Mouse (Mus musculus): ENCODE measurements around the gene Capsl. TPM values are rescaled to one million over a fixed set of nuclear protein-coding genes. Genes with fewer than 3 reads are reported as not detected.

Capsl gene
- total RNA-seq (2021) (not detected), polyA plus RNA-seq (2012; rRNA removed) (not detected in 2 replicates)
- long read RNA-seq, result 0 reads

GRCm38 (mm10) chr15:9435534-9436180, at the start of gene Capsl:
Gene Capsl (plus strand): TSS chr15:9436028.
- DNase-seq, result peak; percentile 25

- no peak for DNase-seq
Measured at GRCm38 (mm10) chr15:9409475-9409874, 26.4 kb upstream of the Capsl start.

GRCm38 (mm10) chr15:9421163-9421562, 14.7 kb upstream of the Capsl start:
- DNase-seq, result no peak

- DNase-seq, result no peak
Measured at GRCm38 (mm10) chr15:9427849-9428248, 8.0 kb upstream of the Capsl start.

GRCm38 (mm10) chr15:9429843-9430242, 6.0 kb upstream of the Capsl start:
- no peak for DNase-seq

GRCm38 (mm10) chr15:9451999-9452398, 16.2 kb downstream of the Capsl start:
- DNase-seq, result no peak

GRCm38 (mm10) chr15:9452842-9453241, 17.0 kb downstream of the Capsl start:
- no peak for DNase-seq

GRCm38 (mm10) chr15:9454198-9454597, 18.4 kb downstream of the Capsl start:
- peak; percentile 9 for DNase-seq

GRCm38 (mm10) chr15:9455241-9455640, 19.4 kb downstream of the Capsl start:
- DNase-seq, result peak; percentile 53

- DNase-seq, result no peak
Measured at GRCm38 (mm10) chr15:9463521-9464027, 27.7 kb downstream of the Capsl start.

- DNase-seq, result no peak
Measured at GRCm38 (mm10) chr15:9464039-9464438, 28.2 kb downstream of the Capsl start.

- DNase-seq, result no peak
Measured at GRCm38 (mm10) chr15:9471053-9471685, 35.3 kb downstream of the Capsl start.

GRCm38 (mm10) chr15:9472167-9472566, 36.3 kb downstream of the Capsl start:
- DNase-seq, result no peak

GRCm38 (mm10) chr15:9472618-9473017, 36.8 kb downstream of the Capsl start:
- no peak for DNase-seq

- DNase-seq, result no peak
Measured at GRCm38 (mm10) chr15:9473188-9473587, 37.4 kb downstream of the Capsl start.

- no peak for DNase-seq
Measured at GRCm38 (mm10) chr15:9489417-9490118, 53.7 kb downstream of the Capsl start.

- DNase-seq, result no peak
Measured at GRCm38 (mm10) chr15:9492077-9492476, 56.2 kb downstream of the Capsl start.

Other genes with a start within 250 kb of the Capsl start
- under 1 TPM in 1 of 2 experiments, not detected in 1; 0.37 TPM for gene Ugt3a1, start 159.1 kb upstream of the Capsl start, total RNA-seq (2021)
- gene Ugt3a1, start 159.1 kb upstream of the Capsl start, polyA plus RNA-seq (2012; rRNA removed), result not detected in 2 replicates
- under 1 TPM; 0.21 to 0.32 TPM for gene Ugt3a2, start 100.5 kb upstream of the Capsl start, total RNA-seq (2021)
- 0.16 TPM in 1 of 2 replicates, not detected in the other for gene Ugt3a2, start 100.5 kb upstream of the Capsl start, polyA plus RNA-seq (2012; rRNA removed)
- gene Il7r, start 94.1 kb downstream of the Capsl start, total RNA-seq (2021), result under 1 TPM; 0.29 to 0.41 TPM
- 0.07 TPM in 1 of 2 replicates, not detected in the other for gene Il7r, start 94.1 kb downstream of the Capsl start, polyA plus RNA-seq (2012; rRNA removed)

All from adrenal gland, adult 2 months (tissue).